Mouse (Mus musculus): ENCODE data around the gene Syngr4. TPM values are rescaled to one million over a fixed set of nuclear protein-coding genes. Genes with fewer than 3 reads are reported as not detected.

Gene Syngr4
- polyA plus RNA-seq, 1 experiment: 2.7 TPM

DNA sequence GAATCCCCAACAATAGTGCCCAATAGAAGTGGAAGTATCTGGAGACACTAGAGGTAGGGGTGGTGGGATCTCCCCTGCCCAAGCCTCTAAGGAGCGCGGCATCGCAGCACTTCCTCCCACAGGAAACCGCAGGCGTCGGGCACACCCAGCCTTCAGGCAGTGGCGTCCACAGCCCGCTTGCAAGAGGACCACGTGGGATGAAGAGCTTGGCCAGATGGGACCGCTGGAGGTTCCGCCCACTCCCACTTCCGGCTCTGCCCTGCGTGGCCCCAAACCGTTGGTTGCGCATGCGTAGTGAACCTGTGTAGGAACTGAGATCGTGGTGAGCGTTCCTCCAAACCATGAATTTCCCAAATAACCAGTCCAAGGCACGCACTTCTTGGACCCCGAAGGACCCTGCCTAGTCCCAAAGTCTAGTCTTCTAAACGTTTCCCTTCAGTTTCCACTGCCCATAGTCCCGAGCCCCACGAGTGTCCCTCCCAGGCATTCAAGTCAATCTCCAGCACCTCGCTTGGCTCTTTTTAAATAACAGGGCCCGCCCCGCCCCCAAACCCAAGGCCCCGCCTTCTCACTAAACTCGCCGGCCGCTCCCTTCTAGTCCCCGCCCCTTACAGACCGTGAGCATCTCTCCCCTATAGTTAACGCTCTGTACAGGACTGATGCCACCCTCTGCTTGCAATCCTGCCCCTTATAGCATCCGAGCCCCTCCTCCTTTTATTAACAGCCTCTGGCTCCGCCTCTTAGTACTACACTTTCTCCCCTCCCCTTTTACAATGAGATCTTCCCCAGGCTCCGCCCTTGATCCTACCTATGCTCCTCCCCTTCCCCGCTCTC, 26.6 kb upstream of the Syngr4 start:
- peaks cover 23% of the 10 kb centered on the region for H3K9me3 ChIP-seq
- peaks cover 27% of the 10 kb centered on the region for H3K36me3 ChIP-seq (replicated peaks; ENCODE audit: low read length)
- no peak for TF ChIP-seq GATA1 (IDR thresholded peaks at IDR 0.05; ENCODE audit: borderline replicate concordance, low read length)
- peak; percentile 91 for TF ChIP-seq FLI1 (IDR thresholded peaks at IDR 0.05; ENCODE audit: low read length)
- H3K27me3 ChIP-seq (replicated peaks): no peaks in the 10 kb centered on the region
- H3K4me3 ChIP-seq (replicated peaks): peak overlapping the region; percentile 93
- H3K4me1 ChIP-seq: peaks cover 62% of the 10 kb centered on the region

- no peaks in the 10 kb centered on the region for H3K27me3 ChIP-seq (replicated peaks)
- H3K4me1 ChIP-seq: peaks cover 73% of the 10 kb centered on the region
- no peak for TF ChIP-seq FLI1 (IDR thresholded peaks at IDR 0.05; ENCODE audit: low read length)
- TF ChIP-seq GATA1 (IDR thresholded peaks at IDR 0.05; ENCODE audit: borderline replicate concordance, low read length): no peak
- H3K36me3 ChIP-seq (replicated peaks; ENCODE audit: low read length): peaks cover 34% of the 10 kb centered on the region
- H3K9me3 ChIP-seq: peaks cover 13% of the 10 kb centered on the region
- peak overlapping the region; percentile 93 for H3K4me3 ChIP-seq (replicated peaks)
Measured at GRCm38 (mm10) chr7:45921950-45922600, 25.6 kb upstream of the Syngr4 start.

GRCm38 (mm10) chr7:45921242-45921621, 24.7 kb upstream of the Syngr4 start, which contains the start of gene Emp3:
Gene Emp3, minus strand, starts transcription at chr7:45921404.
- H3K4me1 ChIP-seq: peaks cover 81% of the 10 kb centered on the region
- TF ChIP-seq FLI1 (IDR thresholded peaks at IDR 0.05; ENCODE audit: low read length): no peak
- TF ChIP-seq GATA1 (IDR thresholded peaks at IDR 0.05; ENCODE audit: borderline replicate concordance, low read length): no peak
- H3K27me3 ChIP-seq (replicated peaks): no peaks in the 10 kb centered on the region
- peaks cover 38% of the 10 kb centered on the region for H3K36me3 ChIP-seq (replicated peaks; ENCODE audit: low read length)
- H3K4me3 ChIP-seq (replicated peaks): peak within 1 kb of the TSS; percentile 93
- H3K9me3 ChIP-seq: peaks cover 9% of the 10 kb centered on the region

DNA sequence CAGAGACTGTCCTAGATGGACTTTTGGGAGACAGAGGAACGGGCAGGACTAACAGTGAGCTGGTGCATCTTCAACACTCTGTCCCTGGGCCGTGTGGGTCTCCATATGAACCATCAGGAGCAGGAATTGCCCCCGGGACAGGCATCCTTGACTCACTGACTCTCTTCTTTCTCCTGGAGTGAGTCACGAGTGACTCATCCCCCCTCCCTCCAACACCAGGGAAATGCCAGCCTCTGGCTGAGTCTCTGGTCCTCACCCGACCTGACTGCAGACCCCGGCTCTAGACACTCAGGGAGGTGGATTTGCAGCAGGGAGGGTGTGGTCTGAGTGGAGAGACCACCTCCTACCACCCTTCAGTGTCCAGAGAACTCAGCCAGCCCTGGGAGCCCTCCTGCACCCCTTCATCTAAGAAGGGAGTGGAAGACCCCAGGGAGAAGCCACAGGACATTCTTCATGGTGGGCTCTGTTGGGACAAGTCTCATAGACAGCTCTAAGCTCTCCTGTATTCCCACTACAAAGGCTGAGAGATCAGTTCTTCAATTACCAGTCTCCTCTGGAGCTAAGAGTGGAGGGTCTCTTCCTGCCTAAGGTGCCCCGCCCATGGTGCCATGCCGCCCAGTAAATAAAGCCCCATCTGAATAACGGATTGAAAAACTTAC, 24.2 kb upstream of the Syngr4 start:
- Histone ChIP-seq H3K4me3 (replicated peaks) (peak overlapping the region; percentile 92), H3K4me1 (peaks cover 86% of the 10 kb centered on the region), H3K9me3 (peaks cover 6% of the 10 kb centered on the region), H3K36me3 (replicated peaks; ENCODE audit: low read length) (peaks cover 40% of the 10 kb centered on the region), H3K27me3 (replicated peaks) (no peaks in the 10 kb centered on the region)
- TF ChIP-seq FLI1 (IDR thresholded peaks at IDR 0.05; ENCODE audit: low read length) (no peak), GATA1 (IDR thresholded peaks at IDR 0.05; ENCODE audit: borderline replicate concordance, low read length) (no peak)

GRCm38 (mm10) chr7:45919761-45920160, 23.2 kb upstream of the Syngr4 start:
- peaks cover 86% of the 10 kb centered on the region for H3K4me1 ChIP-seq
- no peaks in the 10 kb centered on the region for H3K27me3 ChIP-seq (replicated peaks)
- no peaks in the 10 kb centered on the region for H3K9me3 ChIP-seq
- TF ChIP-seq GATA1 (IDR thresholded peaks at IDR 0.05; ENCODE audit: borderline replicate concordance, low read length) (no peak), FLI1 (IDR thresholded peaks at IDR 0.05; ENCODE audit: low read length) (no peak)
- H3K4me3 ChIP-seq (replicated peaks): peak overlapping the region; percentile 92
- H3K36me3 ChIP-seq (replicated peaks; ENCODE audit: low read length): peaks cover 45% of the 10 kb centered on the region

- H3K27me3 ChIP-seq (replicated peaks): no peaks in the 10 kb centered on the region
Measured at GRCm38 (mm10) chr7:45919083-45919671, 22.7 kb upstream of the Syngr4 start.

GRCm38 (mm10) chr7:45917926-45918325, 21.4 kb upstream of the Syngr4 start:
- H3K4me1 ChIP-seq: peaks cover 71% of the 10 kb centered on the region
- TF ChIP-seq GATA1 (IDR thresholded peaks at IDR 0.05; ENCODE audit: borderline replicate concordance, low read length) (no peak), FLI1 (IDR thresholded peaks at IDR 0.05; ENCODE audit: low read length) (no peak)
- no peak overlapping the region for H3K4me3 ChIP-seq (replicated peaks)
- peaks cover 64% of the 10 kb centered on the region for H3K36me3 ChIP-seq (replicated peaks; ENCODE audit: low read length)
- H3K27me3 ChIP-seq (replicated peaks): no peaks in the 10 kb centered on the region
- H3K9me3 ChIP-seq: no peaks in the 10 kb centered on the region

More at GRCm38 (mm10) chr7:45919083-45919671, 22.7 kb upstream of the Syngr4 start:
- Histone ChIP-seq H3K4me3 (replicated peaks) (peak overlapping the region; percentile 69), H3K4me1 (peaks cover 83% of the 10 kb centered on the region), H3K36me3 (replicated peaks; ENCODE audit: low read length) (peaks cover 51% of the 10 kb centered on the region), H3K9me3 (no peaks in the 10 kb centered on the region)
- TF ChIP-seq GATA1 (IDR thresholded peaks at IDR 0.05; ENCODE audit: borderline replicate concordance, low read length) (no peak), FLI1 (IDR thresholded peaks at IDR 0.05; ENCODE audit: low read length) (no peak)

GRCm38 (mm10) chr7:45917004-45917704, 20.6 kb upstream of the Syngr4 start:
- H3K9me3 ChIP-seq: no peaks in the 10 kb centered on the region
- peak overlapping the region; percentile 69 for H3K4me3 ChIP-seq (replicated peaks)
- H3K36me3 ChIP-seq (replicated peaks; ENCODE audit: low read length): peaks cover 69% of the 10 kb centered on the region
- H3K27me3 ChIP-seq (replicated peaks): no peaks in the 10 kb centered on the region
- TF ChIP-seq FLI1 (IDR thresholded peaks at IDR 0.05; ENCODE audit: low read length): no peak
- no peak for TF ChIP-seq GATA1 (IDR thresholded peaks at IDR 0.05; ENCODE audit: borderline replicate concordance, low read length)
- peaks cover 64% of the 10 kb centered on the region for H3K4me1 ChIP-seq
